Mouse (Mus musculus) stomach, embryonic 16.5 days (tissue): ENCODE measurements at regions not wholly inside any gene's neighbourhood (a gene's known extent, or its start where the extent isn't known, plus 50 kb on each side); places are given as distances from the start of the nearest gene placed in this dataset.

Experiments used
- ATAC-seq: fragments of 200-750 bp; cut with Nextera tagmentation; 2 replicates; pipeline ENCODE4 v1.8.0; 2017; ENCODE audit warnings: moderate number of reproducible peaks, moderate TSS enrichment; ENCODE audit not compliant: insufficient read depth, low FRiP score
- H3K27ac ChIP-seq: fragments of 300-500 bp; sonication (generic); 2 replicates; pipeline ENCODE4 v1.5.1; 2014; ENCODE audit warnings: low read length
- H3K27me3 ChIP-seq: fragments of 300-500 bp; sonication (generic); 2 replicates; pipeline ENCODE4 v1.6.1; 2014; ENCODE audit warnings: low read length, control low read depth, mixed read lengths; ENCODE audit not compliant: control insufficient read depth, insufficient read depth
- H3K36me3 ChIP-seq: fragments of 300-500 bp; sonication (generic); 2 replicates; pipeline ENCODE4 v1.6.1; 2014; ENCODE audit warnings: low read length; ENCODE audit not compliant: control insufficient read depth, insufficient read depth
- H3K4me1 ChIP-seq: fragments of 300-500 bp; sonication (generic); 2 replicates; pipeline ENCODE4 v1.6.1; 2014; ENCODE audit warnings: low read length, control low read depth, mixed read lengths; ENCODE audit not compliant: control insufficient read depth, insufficient read depth
- H3K4me2 ChIP-seq: fragments of 300-500 bp; sonication (generic); 2 replicates; pipeline ENCODE4 v1.6.1; 2014; ENCODE audit warnings: low read depth, low read length, mixed read lengths
- H3K4me3 ChIP-seq: fragments of 300-500 bp; sonication (generic); replicated peaks from 2 replicates; pipeline ENCODE4 v1.5.1; 2014; ENCODE audit warnings: mild to moderate bottlenecking, low read length
- H3K9ac ChIP-seq: fragments of 300-500 bp; sonication (generic); 2 replicates; pipeline ENCODE4 v1.6.1; 2014; ENCODE audit warnings: low read length
- H3K9me3 ChIP-seq: fragments of 300-500 bp; sonication (generic); replicated peaks from 2 replicates; pipeline ENCODE4 v1.6.1; 2016; ENCODE audit warnings: low read length, control low read depth; ENCODE audit not compliant: control insufficient read depth
- WGBS: fragments of 180-500 bp; shearing (Covaris S2); extraction: QIAGEN DNeasy Blood & Tissue Kit; methylation state at CpG from one replicate; pipeline ENCODE4 v1.1.7; 2014; 5-methylcytosine and 5-hydroxymethylcytosine counted together

GRCm38 (mm10) chr10:91293226-91293625, 112.1 kb upstream of the Tmpo start:
- no peak for ATAC-seq
- WGBS: 86% methylated on average over 6 of the region's 6 CpGs
- no peak overlapping the region for H3K9ac ChIP-seq
- no peaks in the 10 kb centered on the region for H3K4me1 ChIP-seq
- no peaks in the 10 kb centered on the region for H3K27me3 ChIP-seq
- no peak overlapping the region for H3K4me3 ChIP-seq
- no peak overlapping the region for H3K4me2 ChIP-seq
- H3K9me3 ChIP-seq: no peaks in the 10 kb centered on the region
- H3K27ac ChIP-seq: no peak overlapping the region
- H3K36me3 ChIP-seq: no peaks in the 10 kb centered on the region

- H3K4me1 ChIP-seq: no peaks in the 10 kb centered on the region
- no peak for ATAC-seq
- H3K4me2 ChIP-seq: no peak overlapping the region
- WGBS: 90% methylated on average over 9 of the region's 9 CpGs
- no peak overlapping the region for H3K27ac ChIP-seq
- H3K4me3 ChIP-seq: no peak overlapping the region
- no peaks in the 10 kb centered on the region for H3K9me3 ChIP-seq
- H3K36me3 ChIP-seq: no peaks in the 10 kb centered on the region
- H3K27me3 ChIP-seq: no peaks in the 10 kb centered on the region
- H3K9ac ChIP-seq: no peak overlapping the region
These were observed 103.1 kb upstream of the Tmpo start for GRCm38 (mm10) chr10:91284259-91284658.

- ATAC-seq: no peak
- Histone ChIP-seq H3K27me3 (no peaks in the 10 kb centered on the region), H3K9ac (no peak overlapping the region), H3K4me3 (no peak overlapping the region), H3K27ac (no peak overlapping the region), H3K9me3 (no peaks in the 10 kb centered on the region), H3K4me2 (peak overlapping the region; percentile 34), H3K36me3 (no peaks in the 10 kb centered on the region), H3K4me1 (peaks cover 6% of the 10 kb centered on the region)
- WGBS: 16% methylated on average over 14 of the region's 14 CpGs
These were observed 90.0 kb upstream of the Tmpo start for GRCm38 (mm10) chr10:91270955-91271741.

- Histone ChIP-seq H3K4me1 (peaks cover 6% of the 10 kb centered on the region), H3K36me3 (no peaks in the 10 kb centered on the region), H3K9me3 (no peaks in the 10 kb centered on the region), H3K27me3 (no peaks in the 10 kb centered on the region), H3K9ac (no peak overlapping the region), H3K4me3 (no peak overlapping the region), H3K4me2 (peak overlapping the region; percentile 34), H3K27ac (no peak overlapping the region)
- peak; percentile 74; the same call in 1 of the 2 replicates for ATAC-seq
- 16% methylated on average over 14 of the region's 14 CpGs for WGBS
These were observed 89.3 kb upstream of the Tmpo start for GRCm38 (mm10) chr10:91270268-91270954.

GRCm38 (mm10) chr10:91267886-91268285, 86.8 kb upstream of the Tmpo start:
- Histone ChIP-seq H3K4me2 (no peak overlapping the region), H3K4me3 (no peak overlapping the region), H3K36me3 (no peaks in the 10 kb centered on the region), H3K27ac (no peak overlapping the region), H3K9me3 (no peaks in the 10 kb centered on the region), H3K9ac (no peak overlapping the region), H3K4me1 (peaks cover 6% of the 10 kb centered on the region), H3K27me3 (no peaks in the 10 kb centered on the region)
- ATAC-seq: no peak
- 87% methylated on average over 6 of the region's 6 CpGs for WGBS

GRCm38 (mm10) chr10:91260416-91260815, 79.3 kb upstream of the Tmpo start:
- no peak overlapping the region for H3K9ac ChIP-seq
- H3K4me1 ChIP-seq: no peaks in the 10 kb centered on the region
- H3K27ac ChIP-seq: no peak overlapping the region
- no peak overlapping the region for H3K4me3 ChIP-seq
- no peaks in the 10 kb centered on the region for H3K9me3 ChIP-seq
- H3K36me3 ChIP-seq: no peaks in the 10 kb centered on the region
- H3K4me2 ChIP-seq: no peak overlapping the region
- WGBS: 90% methylated on average over 10 of the region's 10 CpGs
- ATAC-seq: no peak
- no peaks in the 10 kb centered on the region for H3K27me3 ChIP-seq

GRCm38 (mm10) chr10:91249681-91250195, 68.6 kb upstream of the Tmpo start:
- H3K4me2 ChIP-seq: peak overlapping the region; percentile 57
- H3K9me3 ChIP-seq: no peaks in the 10 kb centered on the region
- no peaks in the 10 kb centered on the region for H3K36me3 ChIP-seq
- no peak for ATAC-seq
- H3K4me1 ChIP-seq: no peaks in the 10 kb centered on the region
- no peak overlapping the region for H3K27ac ChIP-seq
- H3K9ac ChIP-seq: peak overlapping the region; percentile 55
- 20% methylated on average over 18 of the region's 18 CpGs for WGBS
- H3K27me3 ChIP-seq: no peaks in the 10 kb centered on the region
- peak overlapping the region; percentile 38 for H3K4me3 ChIP-seq

GRCm38 (mm10) chr10:91244297-91244696, 63.2 kb upstream of the Tmpo start:
- ATAC-seq: no peak
- Histone ChIP-seq H3K27ac (no peak overlapping the region), H3K4me2 (no peak overlapping the region), H3K9ac (no peak overlapping the region), H3K9me3 (no peaks in the 10 kb centered on the region), H3K4me3 (no peak overlapping the region), H3K4me1 (peaks cover 16% of the 10 kb centered on the region), H3K36me3 (no peaks in the 10 kb centered on the region), H3K27me3 (no peaks in the 10 kb centered on the region)
- WGBS: 66% methylated on average over 3 of the region's 3 CpGs

GRCm38 (mm10) chr10:91242491-91243046, 61.5 kb upstream of the Tmpo start:
- Histone ChIP-seq H3K4me2 (no peak overlapping the region), H3K9me3 (no peaks in the 10 kb centered on the region), H3K36me3 (no peaks in the 10 kb centered on the region), H3K27me3 (no peaks in the 10 kb centered on the region), H3K4me3 (no peak overlapping the region), H3K4me1 (peaks cover 20% of the 10 kb centered on the region), H3K9ac (no peak overlapping the region), H3K27ac (peak overlapping the region; percentile 56)
- no peak for ATAC-seq
- 69% methylated on average over 5 of the region's 5 CpGs for WGBS
